Mouse (Mus musculus): ENCODE results near the gene Skint1. TPM values are rescaled to one million over a fixed set of nuclear protein-coding genes. Genes with fewer than 3 reads are reported as not detected.

The Skint1 gene
- total RNA-seq (2023) = not detected

DNA sequence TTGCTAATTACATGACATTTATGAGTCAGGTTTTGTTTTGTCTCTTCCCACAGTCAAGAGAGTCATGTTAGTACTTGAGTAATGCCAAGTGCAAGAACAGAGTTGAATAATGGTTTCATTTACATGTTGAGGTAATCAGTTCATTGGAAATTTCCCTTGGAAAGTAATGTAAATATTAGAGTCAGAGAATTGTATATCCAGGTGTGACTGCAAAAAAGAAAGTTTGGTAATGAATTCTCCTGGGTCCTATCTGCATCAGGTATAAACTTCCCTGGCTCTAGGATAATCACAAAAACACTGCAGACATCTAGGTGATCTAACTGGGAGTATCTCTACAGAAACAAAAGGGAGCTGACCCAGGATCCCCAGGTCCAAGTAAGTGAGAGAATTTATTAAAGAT, at the start of gene Skint1:
TSS of gene Skint1 (plus strand) at position 301 of the 400 bp plus-strand sequence.

DNA sequence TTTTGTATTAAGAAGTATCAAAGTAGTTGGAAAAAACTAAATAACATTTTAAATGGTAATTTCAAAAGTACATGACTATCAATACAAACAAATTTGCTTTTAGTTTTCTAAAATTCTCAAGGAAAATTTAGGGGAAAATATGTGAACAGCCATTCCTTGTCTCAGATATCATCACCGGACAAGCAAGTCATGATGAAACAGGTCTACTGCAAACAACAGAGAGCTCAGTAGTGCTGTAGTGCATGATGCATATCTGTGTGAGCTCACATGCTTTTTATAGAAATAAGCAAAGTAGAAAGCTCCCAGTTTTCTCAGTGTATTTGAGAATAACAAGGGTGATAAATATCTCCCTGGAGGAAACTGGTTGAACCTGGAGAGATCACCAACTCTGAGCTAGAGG, 33.4 kb upstream of the Skint1 start, which contains the start of gene Skint7:
TSS of gene Skint7 (plus strand) at position 301 of the 400 bp plus-strand sequence.

DNA sequence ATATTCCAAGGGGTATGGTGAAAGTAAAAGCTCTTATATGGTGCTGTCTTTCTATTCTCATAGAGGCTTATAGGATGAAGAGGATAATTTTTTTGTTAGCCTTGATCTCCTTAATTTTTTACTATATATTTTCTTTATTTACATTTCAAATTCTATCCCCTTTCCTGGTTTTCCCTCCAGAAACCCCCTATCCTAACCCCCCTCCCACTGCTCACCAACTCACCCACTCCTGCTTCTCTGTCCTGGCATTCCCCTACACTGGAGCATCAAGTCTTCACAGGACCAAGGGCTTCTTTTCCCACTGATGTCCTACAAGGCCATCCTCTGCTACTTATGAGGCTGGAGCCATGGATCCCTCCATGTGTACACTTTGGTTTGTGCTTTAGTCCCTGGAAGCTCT, 65.6 kb downstream of the Skint1 start, which contains the start of gene Skint4:
TSS of gene Skint4 (plus strand) at position 301 of the 400 bp plus-strand sequence.

Other genes starting within 250 kb of the Skint1 start
- gene Slc5a9, start 103.4 kb upstream of the Skint1 start, total RNA-seq (2023) = not detected
- gene Skint8, start 86.9 kb upstream of the Skint1 start, total RNA-seq (2023) = not detected
- gene Skint7, start 33.3 kb upstream of the Skint1 start, total RNA-seq (2023) = not detected
- not detected for gene Skint4, start 65.7 kb downstream of the Skint1 start, total RNA-seq (2023)
- 0.12 TPM for gene Skint3, start 226.0 kb downstream of the Skint1 start, total RNA-seq (2023)